Mouse (Mus musculus) erythroblast, embryonic 14.5 days (primary cell): ENCODE data around the gene Lypd5.

ENCODE experiments used
- GATA1 ChIP-seq: IDR thresholded peaks from 2 replicates; pipeline ENCODE4 v1.6.1; 2012; ENCODE audit warnings: low read length, inconsistent platforms, mixed read lengths
- TAL1 ChIP-seq: IDR thresholded peaks from 3 replicates; pipeline ENCODE4 v1.6.1; 2012; ENCODE audit warnings: low read length, inconsistent platforms, mixed read lengths

DNA sequence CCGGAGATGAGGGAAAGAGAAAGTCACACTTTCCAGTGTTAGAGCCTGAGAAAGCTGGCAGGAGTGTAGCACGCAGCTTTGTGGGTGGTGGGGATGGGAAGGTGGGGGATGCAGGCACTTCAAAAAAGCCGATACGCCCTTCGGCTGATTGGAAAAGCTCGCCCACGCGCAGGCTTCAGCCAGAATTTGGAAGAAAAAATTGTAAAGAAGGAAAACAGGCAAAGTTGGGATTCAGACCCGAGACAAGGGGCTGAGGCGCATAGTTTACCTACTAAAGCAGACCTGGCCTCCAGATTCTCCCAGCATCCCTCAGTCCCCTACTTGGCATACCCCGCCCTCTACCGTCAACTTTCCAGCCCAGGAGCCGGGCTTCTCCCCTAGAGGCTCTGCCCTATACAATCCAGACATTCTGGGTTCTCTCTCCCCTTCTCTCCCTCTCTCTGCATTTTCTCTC lies 23.3 kb upstream of the Lypd5 start:
- TF ChIP-seq GATA1 (no peak), TAL1 (no peak)
